Mouse (Mus musculus): ENCODE measurements around the gene Stxbp6. TPM values are rescaled to one million over a fixed set of nuclear protein-coding genes. Genes with fewer than 3 reads are reported as not detected.
A peak's percentile ranks its signal among the peaks of the same experiment; 100 is the strongest.

Gene Stxbp6
- total and polyA plus RNA-seq, 2 experiments from 2014 or later: 19.6 to 22.6 TPM

- Histone ChIP-seq H3K27me3 (ENCODE audit: insufficient read depth, low read length) (no peaks in the 10 kb centered on the region), H3K27ac (ENCODE audit: low read depth, low read length) (no peak overlapping the region), H3K9me3 (ENCODE audit: low read length) (no peaks in the 10 kb centered on the region), H3K4me1 (ENCODE audit: insufficient read depth) (no peaks in the 10 kb centered on the region), H3K4me2 (ENCODE audit: low read depth) (no peak overlapping the region), H3K36me3 (ENCODE audit: insufficient read depth) (no peaks in the 10 kb centered on the region), H3K9ac (no peak overlapping the region), H3K4me3 (ENCODE audit: low read depth, low read length) (no peak overlapping the region)
- WGBS: 86% methylated on average over 4 of the region's 4 CpGs
- ATAC-seq: no peak
- no peak for TF ChIP-seq CTCF (IDR thresholded peaks at IDR 0.05; ENCODE audit: low read depth)
- no peak for DNase-seq
These were observed 77.1 kb downstream of the Stxbp6 start for GRCm38 (mm10) chr12:44997422-44997821.

- no peak overlapping the region for H3K9ac ChIP-seq
- no peaks in the 10 kb centered on the region for H3K9me3 ChIP-seq (ENCODE audit: low read length)
- 85% methylated on average over 3 of the region's 3 CpGs for WGBS
- no peak overlapping the region for H3K4me3 ChIP-seq (ENCODE audit: low read depth, low read length)
- ATAC-seq (no peak), DNase-seq (no peak)
- no peaks in the 10 kb centered on the region for H3K4me1 ChIP-seq (ENCODE audit: insufficient read depth)
- TF ChIP-seq CTCF (IDR thresholded peaks at IDR 0.05; ENCODE audit: low read depth): no peak
- H3K4me2 ChIP-seq (ENCODE audit: low read depth): no peak overlapping the region
- H3K36me3 ChIP-seq (ENCODE audit: insufficient read depth): no peaks in the 10 kb centered on the region
- no peak overlapping the region for H3K27ac ChIP-seq (ENCODE audit: low read depth, low read length)
- no peaks in the 10 kb centered on the region for H3K27me3 ChIP-seq (ENCODE audit: insufficient read depth, low read length)
These were observed 77.6 kb downstream of the Stxbp6 start for GRCm38 (mm10) chr12:44996897-44997296.

- DNase-seq (no peak), ATAC-seq (no peak)
- Histone ChIP-seq H3K9ac (no peak overlapping the region), H3K9me3 (ENCODE audit: low read length) (no peaks in the 10 kb centered on the region), H3K4me2 (ENCODE audit: low read depth) (no peak overlapping the region), H3K36me3 (ENCODE audit: insufficient read depth) (no peaks in the 10 kb centered on the region), H3K27ac (ENCODE audit: low read depth, low read length) (no peak overlapping the region), H3K4me1 (ENCODE audit: insufficient read depth) (no peaks in the 10 kb centered on the region), H3K4me3 (ENCODE audit: low read depth, low read length) (no peak overlapping the region), H3K27me3 (ENCODE audit: insufficient read depth, low read length) (no peaks in the 10 kb centered on the region)
- no peak for TF ChIP-seq CTCF (IDR thresholded peaks at IDR 0.05; ENCODE audit: low read depth)
- WGBS: 84% methylated on average over 2 of the region's 2 CpGs
These were observed 78.2 kb downstream of the Stxbp6 start for GRCm38 (mm10) chr12:44996274-44996673.

- no peak overlapping the region for H3K4me3 ChIP-seq (ENCODE audit: low read depth, low read length)
- DNase-seq: peak; percentile 49
- 57% methylated on average over 3 of the region's 3 CpGs for WGBS
These were observed 81.1 kb downstream of the Stxbp6 start for GRCm38 (mm10) chr12:44993391-44993790.

GRCm38 (mm10) chr12:44992847-44993246 is 81.7 kb downstream of the Stxbp6 start:
- ATAC-seq: no peak
- TF ChIP-seq CTCF (IDR thresholded peaks at IDR 0.05; ENCODE audit: low read depth): no peak
- Histone ChIP-seq H3K9me3 (ENCODE audit: low read length) (no peaks in the 10 kb centered on the region), H3K4me3 (ENCODE audit: low read depth, low read length) (no peak overlapping the region), H3K36me3 (ENCODE audit: insufficient read depth) (no peaks in the 10 kb centered on the region), H3K27me3 (ENCODE audit: insufficient read depth, low read length) (no peaks in the 10 kb centered on the region), H3K4me2 (ENCODE audit: low read depth) (no peak overlapping the region), H3K27ac (ENCODE audit: low read depth, low read length) (no peak overlapping the region), H3K4me1 (ENCODE audit: insufficient read depth) (peaks cover 7% of the 10 kb centered on the region; the same call in 1 of the 2 replicates), H3K9ac (no peak overlapping the region)
- WGBS: 87% methylated on average over 4 of the region's 4 CpGs
- DNase-seq: no peak

More at GRCm38 (mm10) chr12:44993391-44993790, 81.1 kb downstream of the Stxbp6 start:
- no peak overlapping the region for H3K9ac ChIP-seq
- no peaks in the 10 kb centered on the region for H3K9me3 ChIP-seq (ENCODE audit: low read length)
- peak; percentile 87 for ATAC-seq
- H3K27me3 ChIP-seq (ENCODE audit: insufficient read depth, low read length): no peaks in the 10 kb centered on the region
- no peaks in the 10 kb centered on the region for H3K36me3 ChIP-seq (ENCODE audit: insufficient read depth)
- no peak overlapping the region for H3K4me2 ChIP-seq (ENCODE audit: low read depth)
- H3K27ac ChIP-seq (ENCODE audit: low read depth, low read length): no peak overlapping the region
- H3K4me1 ChIP-seq (ENCODE audit: insufficient read depth): peaks cover 7% of the 10 kb centered on the region; the same call in 1 of the 2 replicates
- TF ChIP-seq CTCF (IDR thresholded peaks at IDR 0.05; ENCODE audit: low read depth): no peak

GRCm38 (mm10) chr12:44990379-44990778 is 84.1 kb downstream of the Stxbp6 start:
- WGBS: 47% methylated on average over 9 of the region's 9 CpGs
- no peak for DNase-seq
- no peak overlapping the region for H3K9ac ChIP-seq
- H3K27ac ChIP-seq (ENCODE audit: low read depth, low read length): no peak overlapping the region
- H3K9me3 ChIP-seq (ENCODE audit: low read length): no peaks in the 10 kb centered on the region
- ATAC-seq: 0 out of 2 replicates have a peak, but pooled peaks have one; percentile 15
- H3K4me2 ChIP-seq (ENCODE audit: low read depth): no peak overlapping the region
- TF ChIP-seq CTCF (IDR thresholded peaks at IDR 0.05; ENCODE audit: low read depth): no peak
- H3K36me3 ChIP-seq (ENCODE audit: insufficient read depth): no peaks in the 10 kb centered on the region
- H3K27me3 ChIP-seq (ENCODE audit: insufficient read depth, low read length): no peaks in the 10 kb centered on the region
- H3K4me3 ChIP-seq (ENCODE audit: low read depth, low read length): no peak overlapping the region
- H3K4me1 ChIP-seq (ENCODE audit: insufficient read depth): peaks cover 7% of the 10 kb centered on the region; the same call in 1 of the 2 replicates

GRCm38 (mm10) chr12:44989011-44989410 is 85.5 kb downstream of the Stxbp6 start:
- Histone ChIP-seq H3K4me2 (ENCODE audit: low read depth) (no peak overlapping the region), H3K27ac (ENCODE audit: low read depth, low read length) (no peak overlapping the region), H3K27me3 (ENCODE audit: insufficient read depth, low read length) (no peaks in the 10 kb centered on the region), H3K4me3 (ENCODE audit: low read depth, low read length) (no peak overlapping the region), H3K9me3 (ENCODE audit: low read length) (no peaks in the 10 kb centered on the region), H3K9ac (no peak overlapping the region), H3K4me1 (ENCODE audit: insufficient read depth) (peaks cover 7% of the 10 kb centered on the region; the same call in 1 of the 2 replicates), H3K36me3 (ENCODE audit: insufficient read depth) (no peaks in the 10 kb centered on the region)
- no peak for TF ChIP-seq CTCF (IDR thresholded peaks at IDR 0.05; ENCODE audit: low read depth)
- ATAC-seq: no peak
- WGBS: 84% methylated on average over 4 of the region's 4 CpGs
- DNase-seq: no peak
